Mouse (Mus musculus): Measurements from ENCODE around the gene Rapgef5.
A peak's percentile ranks its signal among the peaks of the same experiment; 100 is the strongest.

Gene Rapgef5

DNA sequence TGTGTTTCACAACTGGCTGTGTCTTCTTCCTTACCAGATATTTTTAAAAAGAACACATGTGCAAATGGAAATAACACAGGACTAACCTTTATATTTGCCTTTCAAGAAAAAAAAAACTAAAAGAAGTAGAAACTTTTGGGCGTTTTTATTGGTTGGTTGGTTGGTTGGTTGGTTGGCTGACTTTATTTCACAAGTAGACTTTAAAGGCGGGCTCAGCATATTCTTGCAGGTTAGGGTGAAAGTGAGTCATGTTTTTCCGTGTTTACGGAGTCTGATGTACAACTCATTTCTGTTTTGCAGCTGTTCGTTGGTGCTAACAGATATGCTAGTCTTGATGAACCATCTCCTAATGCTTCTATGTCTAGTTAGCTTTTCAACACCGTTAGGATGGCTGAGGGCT lies 196.2 kb downstream of the Rapgef5 start:
- DNase-seq (ENCODE audit: low spot score in 2 of 2) = no peak

DNA sequence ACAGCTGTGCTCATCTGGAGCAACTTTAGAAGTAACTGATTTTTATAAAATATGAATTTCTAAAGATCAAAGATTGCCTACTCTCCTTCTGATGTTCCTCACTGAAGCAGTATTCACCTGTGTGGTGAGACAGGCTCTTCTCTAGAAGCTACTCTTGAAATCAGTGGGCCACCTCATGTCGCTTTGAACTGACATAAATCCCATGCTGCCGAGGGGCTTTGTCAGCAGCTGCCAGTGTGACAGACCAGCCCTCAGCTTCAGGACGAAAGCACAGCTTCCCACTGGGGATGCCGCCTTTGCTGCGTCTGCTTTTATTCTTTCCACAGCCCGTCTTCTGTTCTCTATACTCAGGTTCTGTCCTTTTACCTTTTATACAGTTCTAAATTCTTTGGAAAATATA lies 197.3 kb downstream of the Rapgef5 start:
- DNase-seq (ENCODE audit: low spot score in 2 of 2) = no peak

DNA sequence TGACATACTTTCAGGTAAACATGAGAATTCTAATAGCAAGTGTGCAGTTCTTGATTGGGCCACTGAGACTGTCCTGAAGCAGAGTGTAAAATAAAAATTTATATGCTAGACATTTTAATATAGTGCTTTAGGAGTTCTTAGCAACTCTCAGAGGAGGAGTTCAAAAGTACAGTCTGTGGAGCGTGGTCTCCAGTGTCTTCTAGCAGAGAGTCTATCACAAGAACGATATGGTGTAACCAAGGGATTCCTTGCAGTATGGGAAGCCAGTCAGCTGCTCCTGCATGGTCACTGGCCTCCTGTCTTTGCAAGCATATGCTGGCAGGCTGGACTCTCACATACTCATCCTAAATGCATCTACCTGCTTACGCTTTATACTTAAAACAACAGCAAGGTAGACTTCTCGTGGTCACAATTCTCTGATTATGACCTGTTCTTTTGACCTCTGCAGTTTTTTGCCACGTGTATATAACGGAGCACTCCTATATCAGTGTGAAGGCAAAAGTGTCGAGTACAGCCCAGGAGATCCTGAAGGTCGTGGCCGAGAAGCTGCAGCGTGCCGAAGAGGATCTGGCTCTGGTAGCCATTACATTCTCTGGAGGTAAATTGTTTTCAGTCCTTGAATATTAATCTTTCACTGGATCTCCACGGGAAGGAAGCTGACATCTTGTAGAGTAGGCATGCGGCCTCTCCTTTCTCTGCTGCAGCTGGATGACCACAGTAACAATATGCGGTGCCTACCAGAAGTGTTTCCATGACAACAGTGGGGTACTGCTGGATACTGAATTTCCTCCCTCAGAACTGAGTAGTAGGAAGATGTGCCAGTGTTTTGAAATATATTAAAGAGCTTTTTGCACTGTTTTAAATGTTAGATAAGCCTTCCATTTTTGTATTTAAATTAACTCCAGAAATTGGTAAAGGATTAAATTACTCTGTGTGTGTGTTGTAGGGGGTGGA lies 204.8 kb downstream of the Rapgef5 start:
- DNase-seq (ENCODE audit: low spot score in 2 of 2) = no peak

DNA sequence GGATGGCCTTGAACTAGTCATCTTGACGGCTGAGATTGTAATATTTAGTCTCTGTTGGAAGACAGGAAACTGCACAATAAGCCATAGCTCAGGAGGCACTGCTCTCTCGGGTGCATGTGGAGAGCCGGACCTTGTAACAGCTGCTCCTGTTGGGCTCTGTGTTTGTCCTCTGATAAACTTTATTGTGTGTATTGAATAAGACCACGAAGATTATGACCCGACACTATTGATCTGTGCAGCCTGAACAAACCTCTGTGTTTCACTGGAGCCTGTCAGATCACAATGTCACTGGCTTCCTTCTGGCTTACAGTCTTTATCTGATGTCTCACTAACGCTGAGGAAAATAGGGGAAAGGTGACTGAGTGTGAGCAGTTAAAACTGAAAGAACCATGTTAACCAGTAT lies 205.5 kb downstream of the Rapgef5 start:
- DNase-seq (ENCODE audit: low spot score in 2 of 2) = no peak

DNA sequence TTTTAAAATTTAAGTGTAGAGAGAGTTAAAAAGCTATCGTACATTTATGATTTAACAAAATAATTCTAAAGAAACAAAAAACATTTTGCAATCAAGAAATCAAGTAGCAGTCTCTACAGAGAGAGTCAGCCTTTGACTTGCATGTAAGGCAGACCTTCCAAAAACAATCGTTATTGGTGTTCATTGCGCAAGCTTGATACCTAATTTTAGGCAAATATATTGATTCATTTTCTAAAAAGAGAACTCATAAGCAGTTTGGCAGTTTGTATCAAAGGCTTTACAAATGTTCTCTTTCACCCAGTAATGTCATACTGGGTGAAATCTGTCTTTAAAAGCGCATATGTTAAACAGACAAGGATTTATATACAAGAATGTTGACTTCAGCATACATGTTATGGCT lies 208.7 kb downstream of the Rapgef5 start:
- no peak for DNase-seq (ENCODE audit: low spot score in 2 of 2)

DNA sequence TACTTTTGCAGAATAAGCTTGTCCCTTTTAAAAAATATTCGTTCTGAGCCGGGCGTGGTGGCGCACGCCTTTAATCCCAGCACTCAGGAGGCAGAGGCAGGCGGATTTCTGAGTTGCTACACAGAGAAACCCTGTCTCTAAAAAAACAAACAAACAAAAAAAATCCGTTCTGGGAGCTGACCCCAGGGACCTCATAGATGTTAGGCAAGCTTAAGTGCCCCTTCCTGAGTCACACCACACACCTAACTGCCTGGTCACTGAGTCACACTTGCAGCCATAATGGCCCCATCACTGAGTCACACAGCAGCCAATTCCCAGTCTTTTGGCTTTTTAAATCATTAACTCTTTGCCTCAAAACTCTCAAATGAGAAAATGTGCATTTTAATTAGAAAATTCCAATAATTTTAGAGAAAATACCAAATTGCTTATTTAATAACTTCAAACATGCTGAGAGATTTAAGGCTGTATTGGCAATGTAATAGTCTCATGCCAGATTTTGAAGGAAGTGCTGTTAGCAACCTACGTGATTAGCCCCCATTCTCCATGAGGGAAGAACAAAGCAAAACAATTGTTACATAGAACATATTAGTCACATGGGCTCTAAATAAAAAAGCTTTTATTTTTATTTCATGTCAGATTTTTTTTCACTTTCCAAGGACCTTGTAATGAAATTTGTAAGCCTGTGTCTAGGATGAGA lies 211.3 kb downstream of the Rapgef5 start:
- no peak for DNase-seq (ENCODE audit: low spot score in 2 of 2)

DNA sequence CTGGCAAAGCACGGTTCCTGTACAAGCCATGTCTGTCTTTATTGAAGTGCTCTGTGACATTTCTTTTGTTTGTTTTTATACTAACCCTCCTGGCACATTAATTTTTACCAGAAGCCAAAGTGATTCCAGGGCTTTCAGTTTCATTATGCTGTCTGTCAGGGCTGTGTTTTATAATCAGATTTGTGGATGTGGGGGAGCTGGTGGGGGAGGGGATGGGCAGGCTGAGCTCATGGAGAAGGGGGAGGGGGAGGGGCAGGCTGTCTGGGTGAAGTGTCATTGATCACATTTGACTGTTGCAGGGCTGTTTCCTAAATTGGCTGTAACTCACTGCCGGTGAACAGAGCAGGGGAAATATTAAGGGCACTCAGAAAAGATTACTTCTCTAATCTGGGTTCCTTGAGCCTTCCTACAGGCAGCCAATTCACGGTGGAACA lies 211.9 kb downstream of the Rapgef5 start:
- DNase-seq (ENCODE audit: low spot score in 2 of 2) = no peak

DNA sequence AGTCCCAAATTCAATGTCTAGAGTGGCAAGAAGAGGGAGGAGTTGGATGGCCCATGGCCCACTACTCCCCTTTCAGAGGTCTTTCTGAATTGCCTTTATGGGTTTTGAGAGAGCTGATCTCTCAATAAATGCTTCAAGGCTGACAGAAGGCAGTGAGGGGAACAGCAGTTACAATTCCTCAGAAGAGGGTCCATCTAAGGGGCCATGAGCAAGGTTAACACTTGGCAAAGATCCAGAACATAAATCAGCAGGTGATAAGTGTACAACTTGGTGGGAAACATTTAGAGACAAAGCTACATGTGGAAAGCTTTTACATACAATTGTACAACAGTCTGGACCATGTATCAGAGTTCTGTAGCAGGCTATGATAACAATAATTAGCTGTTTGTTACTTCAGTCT lies 217.3 kb downstream of the Rapgef5 start:
- DNase-seq (ENCODE audit: low spot score in 2 of 2) = no peak

DNA sequence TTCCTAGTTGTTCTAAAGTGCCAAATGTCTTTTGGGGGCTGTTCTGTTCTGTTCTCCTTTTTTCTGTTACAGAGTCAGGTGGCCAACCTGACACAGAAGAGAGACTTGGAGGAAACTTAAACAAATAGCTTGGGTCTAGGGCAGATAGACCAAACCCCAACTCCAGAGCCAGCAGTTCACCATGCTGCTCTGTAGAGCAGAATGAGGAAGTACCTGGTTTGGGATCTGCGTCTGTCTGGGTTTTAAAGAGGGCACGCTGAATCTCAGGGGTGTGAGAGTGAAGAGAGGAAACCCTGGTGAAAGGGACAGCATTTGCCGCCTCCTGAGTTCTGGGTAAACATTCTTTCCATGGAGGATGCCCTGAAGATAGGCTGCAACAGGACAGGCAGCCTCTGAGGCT lies 219.9 kb downstream of the Rapgef5 start:
- DNase-seq (ENCODE audit: low spot score in 2 of 2) = no peak

DNA sequence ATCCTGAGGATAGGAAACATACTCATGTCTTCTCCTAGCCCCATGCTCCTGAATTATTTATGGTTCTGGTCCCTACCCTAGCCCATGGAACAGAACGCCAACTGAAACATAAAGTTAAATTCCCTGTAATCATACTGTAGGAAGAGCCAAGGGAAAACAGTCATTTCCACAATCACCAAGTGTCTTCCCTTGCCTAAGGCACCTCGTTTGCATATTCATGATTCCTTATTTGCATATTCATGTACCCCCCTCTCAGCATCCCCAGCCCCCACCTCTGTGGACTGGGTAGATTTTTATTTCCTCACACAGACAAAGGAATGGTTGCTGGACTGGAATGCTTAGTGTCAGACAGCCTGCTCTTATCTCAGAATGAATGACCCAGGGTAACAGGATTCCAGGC lies 220.6 kb downstream of the Rapgef5 start:
- no peak for DNase-seq (ENCODE audit: low spot score in 2 of 2)

DNA sequence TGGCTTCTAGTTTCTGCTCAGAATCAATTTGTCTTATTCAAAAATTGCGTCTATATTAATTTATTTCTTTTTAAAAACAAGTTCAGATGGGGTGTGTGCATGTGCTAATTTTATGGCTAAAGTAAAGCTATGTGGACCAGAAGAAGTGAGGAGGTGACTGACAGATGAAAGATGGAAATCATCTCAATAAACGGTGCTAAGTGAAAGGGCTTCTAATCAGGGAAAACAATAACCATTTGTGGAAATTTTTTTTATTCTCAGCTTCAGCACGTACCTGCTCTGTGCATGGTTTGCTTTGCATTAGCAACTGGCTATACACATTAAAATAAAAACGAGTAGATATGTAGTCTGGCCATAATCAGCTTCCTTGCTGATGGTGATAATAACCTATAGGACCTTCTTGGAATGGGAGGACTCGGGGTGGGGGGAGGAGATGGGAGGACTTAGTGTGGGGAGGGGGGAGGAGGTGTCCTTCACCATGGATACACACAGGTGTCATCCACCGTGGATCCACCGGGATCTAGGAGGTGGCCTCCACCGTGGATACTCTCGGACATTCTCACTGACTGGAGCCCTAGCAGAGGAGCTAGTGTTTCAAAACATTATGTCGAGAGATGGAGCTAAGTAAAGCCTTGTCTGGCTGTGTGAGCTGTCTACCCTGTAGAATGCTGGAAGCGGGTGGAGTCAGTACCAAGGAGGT lies 221.2 kb downstream of the Rapgef5 start:
- no peak for DNase-seq (ENCODE audit: low spot score in 2 of 2)

DNA sequence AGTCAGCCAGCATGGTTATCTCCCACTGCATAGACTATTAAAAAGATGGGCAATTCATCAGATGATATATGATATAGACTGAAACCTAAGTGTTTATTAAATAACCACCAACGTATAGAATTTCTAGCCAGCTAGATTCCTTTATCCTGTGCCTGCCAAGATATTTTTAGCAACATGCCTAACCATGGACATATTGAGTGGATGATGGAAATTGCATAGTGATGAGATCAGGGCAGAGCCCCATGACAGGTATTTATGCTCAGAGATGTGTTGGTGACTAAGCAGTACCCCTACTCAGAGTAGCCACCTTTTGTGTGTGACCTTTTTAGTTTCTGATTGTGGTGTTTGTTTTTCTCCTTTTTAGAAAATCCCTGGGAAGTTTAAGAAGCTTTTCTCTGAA lies 226.2 kb downstream of the Rapgef5 start:
- no peak for DNase-seq (ENCODE audit: low spot score in 2 of 2)

DNA sequence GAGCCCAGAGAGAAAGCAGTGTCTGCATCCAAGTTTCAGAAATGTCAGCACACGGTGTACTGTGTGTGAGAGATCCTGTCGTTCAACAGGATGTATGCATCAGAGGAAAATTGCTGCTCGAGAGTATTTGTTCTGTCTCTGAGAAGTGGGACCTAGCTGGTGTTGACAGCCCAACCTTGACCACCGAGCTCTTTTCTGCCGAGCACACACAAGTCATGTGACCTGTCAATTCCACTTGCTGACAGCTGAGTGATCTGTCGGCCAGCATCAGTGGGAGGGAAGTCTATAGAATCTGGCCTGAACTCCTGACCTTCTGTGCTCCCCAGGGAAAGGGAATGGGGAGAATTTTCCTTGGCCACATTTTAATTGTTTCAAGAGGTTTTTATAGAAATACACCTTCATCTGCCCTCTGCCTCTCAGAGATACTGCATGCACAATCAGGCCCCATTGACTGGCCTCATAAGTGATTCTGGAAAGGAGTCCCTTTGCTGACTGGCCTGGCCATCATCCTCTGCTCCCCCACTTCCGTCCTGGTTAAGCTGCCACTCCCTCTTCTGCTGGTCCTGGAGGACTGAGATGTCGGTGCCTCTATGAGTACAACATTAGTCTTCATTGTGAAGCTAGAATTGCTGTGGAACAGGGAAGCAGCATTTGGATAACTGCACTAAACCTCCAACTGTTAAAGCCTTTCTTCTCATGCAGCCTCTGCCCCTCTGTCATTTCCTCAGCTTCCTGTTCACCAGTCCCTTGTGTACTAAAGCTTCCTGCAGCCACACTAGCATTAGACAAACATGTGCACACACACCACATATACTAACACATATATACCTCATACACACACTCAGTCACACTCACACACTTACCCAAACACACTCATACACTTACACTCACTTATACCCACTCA lies 228.6 kb downstream of the Rapgef5 start:
- no peak for DNase-seq (ENCODE audit: low spot score in 2 of 2)

DNA sequence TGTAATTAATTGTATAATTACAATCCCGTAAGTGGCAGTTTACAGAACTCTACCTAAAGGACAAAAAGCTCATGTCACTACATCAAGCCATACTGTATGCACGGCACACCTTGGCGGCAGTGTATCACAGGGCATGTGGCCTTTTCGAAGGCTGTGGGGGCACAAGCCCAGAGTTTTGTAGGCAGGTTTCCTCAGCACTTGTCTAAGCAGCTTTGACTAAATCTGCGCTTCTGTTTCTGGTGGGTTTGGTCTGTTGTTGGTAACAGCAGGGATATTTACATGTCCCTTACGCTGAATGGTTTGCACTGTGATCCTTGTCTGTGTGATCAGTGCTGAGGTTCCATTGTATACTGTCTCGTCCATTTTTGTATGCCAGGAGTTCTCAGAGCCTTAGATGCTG lies 230.3 kb downstream of the Rapgef5 start:
- no peak for DNase-seq (ENCODE audit: low spot score in 2 of 2)

DNA sequence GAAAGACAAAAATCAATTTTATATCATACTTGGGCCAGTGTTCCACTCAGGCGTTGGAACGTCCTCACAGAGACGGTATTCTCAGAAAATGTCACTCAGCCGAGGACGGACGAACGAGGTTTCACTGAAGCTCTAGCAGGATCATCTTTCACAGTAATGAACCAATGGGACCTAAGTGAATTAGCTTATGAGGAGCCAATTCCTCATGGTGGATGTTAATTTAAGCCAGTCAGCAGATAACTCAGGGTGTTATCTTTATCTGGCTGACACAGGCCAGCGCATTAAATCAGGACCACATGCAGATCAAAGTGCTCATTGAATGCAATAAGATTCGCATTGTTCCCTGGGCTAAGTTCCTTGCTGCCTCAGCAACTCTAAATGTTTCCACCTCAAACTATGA lies 234.8 kb downstream of the Rapgef5 start:
- DNase-seq (ENCODE audit: low spot score in 2 of 2) = no peak

DNA sequence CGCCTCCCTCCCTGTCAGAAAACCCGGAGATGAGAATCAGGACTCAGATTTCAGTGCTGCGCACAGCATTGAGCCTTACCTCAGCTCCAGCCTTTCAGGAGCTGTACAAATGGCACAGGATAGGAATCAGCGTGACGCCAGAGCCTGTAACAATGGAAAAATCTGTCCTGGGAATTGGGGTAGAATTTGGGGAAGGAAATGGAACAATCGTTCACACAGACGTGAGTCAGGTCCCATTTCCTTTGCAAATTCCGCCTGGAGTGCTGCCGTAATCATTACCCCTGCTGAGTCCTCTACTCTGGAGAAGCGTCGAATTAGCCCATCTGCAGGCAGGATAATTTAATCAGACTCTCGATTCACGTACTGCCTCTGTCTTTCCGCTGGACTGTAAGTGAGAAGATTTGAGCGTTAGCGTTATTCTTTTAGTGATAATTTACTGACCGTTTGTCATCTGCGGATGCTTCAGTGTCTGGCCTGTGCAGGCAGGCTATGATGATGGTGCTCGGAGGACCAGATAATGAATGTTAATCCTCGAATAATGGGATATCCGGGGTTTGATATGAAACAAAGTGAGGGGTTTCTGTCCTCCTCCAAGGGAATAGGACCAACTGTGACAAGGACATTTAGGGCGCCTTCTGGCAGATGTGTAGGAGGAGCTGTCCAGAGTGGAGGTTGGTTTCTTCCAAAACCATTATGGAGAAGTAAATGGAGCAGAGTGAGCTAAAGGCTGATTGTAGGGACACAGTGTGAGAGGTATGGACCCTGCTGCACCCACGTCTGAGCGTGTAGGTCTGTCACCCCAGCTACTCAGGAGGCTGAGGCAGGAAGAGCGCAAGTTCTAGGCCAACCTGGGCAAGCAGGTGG lies 235.5 kb downstream of the Rapgef5 start:
- DNase-seq (ENCODE audit: low spot score in 2 of 2) = no peak

DNA sequence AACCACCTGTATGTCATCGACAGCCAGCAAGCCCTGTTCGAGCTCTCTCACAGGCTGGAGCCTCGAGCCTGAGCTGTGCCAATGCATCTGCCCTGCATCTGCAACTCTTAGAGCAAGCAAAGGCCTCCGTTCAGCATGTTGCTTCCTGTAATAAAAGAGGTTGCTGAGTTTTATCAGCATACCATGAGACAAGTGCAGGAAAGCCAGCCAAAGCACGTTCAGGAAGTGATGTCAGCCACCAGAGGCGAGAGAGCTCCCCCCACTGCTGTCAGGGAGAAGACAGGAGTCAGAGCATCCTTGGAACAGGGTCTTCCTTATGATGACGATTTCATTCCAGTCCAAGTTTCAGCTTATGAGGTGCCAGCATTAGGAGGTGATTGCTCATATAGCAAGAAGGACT lies 239.7 kb downstream of the Rapgef5 start:
- DNase-seq (ENCODE audit: low spot score in 2 of 2) = no peak

DNA sequence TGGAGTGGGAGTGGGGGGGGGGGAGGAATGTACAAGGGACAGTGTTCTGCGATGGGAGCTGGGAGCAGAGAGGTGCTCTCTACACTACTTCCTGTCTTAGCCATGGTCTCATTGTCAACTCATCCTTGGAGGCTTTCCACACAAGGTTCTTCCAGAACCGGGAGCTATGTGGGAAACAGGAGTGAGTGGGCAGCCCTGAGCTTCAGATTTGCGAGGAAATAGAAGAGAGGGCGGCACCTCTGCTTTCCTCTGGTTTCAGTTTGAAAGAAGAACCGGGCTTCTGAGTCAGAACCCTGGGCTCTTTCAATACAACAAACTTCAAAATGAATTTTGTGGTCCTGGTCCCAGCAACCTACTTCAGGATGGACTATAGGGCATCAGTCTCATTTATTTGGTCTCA lies 244.1 kb downstream of the Rapgef5 start:
- DNase-seq (ENCODE audit: low spot score in 2 of 2) = no peak

DNA sequence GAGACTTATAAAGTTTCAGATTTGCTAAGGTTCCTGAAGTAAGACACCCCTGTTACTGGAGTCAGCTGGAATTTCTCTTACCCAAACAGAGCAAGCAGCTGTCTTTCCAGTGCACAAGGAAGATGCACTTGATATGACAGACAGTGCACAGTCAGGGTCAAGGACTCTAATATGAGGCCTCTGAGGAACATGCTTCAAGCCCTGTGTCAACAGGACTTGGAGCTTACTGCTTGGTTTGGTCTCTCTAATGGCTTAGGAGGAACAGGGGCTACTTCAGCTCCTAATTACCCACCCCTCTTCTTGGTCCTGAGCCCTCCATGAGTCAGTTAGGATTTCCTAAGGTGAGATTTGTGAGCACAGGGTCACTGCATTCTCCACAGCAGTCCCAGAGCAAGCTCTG lies 244.6 kb downstream of the Rapgef5 start:
- DNase-seq (ENCODE audit: low spot score in 2 of 2) = no peak

DNA sequence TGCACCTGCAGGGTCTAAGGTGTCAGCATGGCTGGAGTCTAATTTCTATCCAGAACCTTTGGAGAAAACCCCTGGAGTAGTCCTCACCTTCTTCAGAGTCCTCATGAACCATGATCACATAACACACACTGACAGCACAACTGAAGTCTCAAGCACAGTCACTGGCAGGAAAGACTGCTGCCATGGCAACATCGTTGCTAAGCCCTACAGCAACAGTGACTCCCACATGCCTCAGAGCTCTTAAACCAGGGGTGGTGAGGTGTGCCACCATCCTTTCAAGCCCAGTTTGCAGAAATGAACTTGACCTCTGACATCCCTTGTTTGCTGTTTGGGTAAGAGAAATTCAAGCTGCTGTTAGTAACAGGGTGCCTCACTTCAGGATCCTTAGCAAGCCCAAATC lies 245.4 kb downstream of the Rapgef5 start:
- DNase-seq (ENCODE audit: low spot score in 2 of 2) = peak; percentile 45 to 47

DNA sequence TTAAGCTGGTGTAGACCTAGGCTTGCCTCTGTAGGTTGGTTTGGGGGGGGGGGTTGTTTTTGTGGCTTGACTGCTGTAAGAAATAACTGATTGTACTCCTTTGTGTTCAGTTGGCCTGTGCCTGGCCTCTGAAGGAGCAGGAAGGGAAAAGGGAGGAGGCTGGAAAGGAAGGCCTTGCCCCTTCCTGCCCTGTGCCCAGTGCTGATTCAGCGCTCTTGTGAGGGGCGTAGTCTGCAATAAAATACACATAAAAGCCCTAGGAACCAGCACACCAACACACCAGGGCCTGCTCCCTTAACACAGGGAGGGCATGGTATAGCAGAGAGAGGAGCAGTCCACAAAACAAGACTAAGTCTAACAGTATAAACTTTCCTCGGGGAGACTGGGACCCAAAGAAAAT lies 247.0 kb downstream of the Rapgef5 start:
- no peak for DNase-seq (ENCODE audit: low spot score in 2 of 2)
